Mouse (Mus musculus): ENCODE measurements around the gene Calml3. TPM values are rescaled to one million over a fixed set of nuclear protein-coding genes. Genes with fewer than 3 reads are reported as not detected.
"Not testable (repeated sequence)": the region's sequence is repeated elsewhere in the genome, so short reads cannot be mapped to it uniquely, and the experiment has no call there.

Gene Calml3
- not detected in 2 replicates for polyA plus RNA-seq (2011; ENCODE audit: insufficient read length, low read depth, missing spikeins)

- TF ChIP-seq CTCF (IDR thresholded peaks at IDR 0.05; ENCODE audit: borderline replicate concordance, insufficient read depth, low read length) (no peak), POLR2A (IDR thresholded peaks at IDR 0.05; ENCODE audit: low read depth, low read length) (no peak)
- Histone ChIP-seq H3K4me1 (ENCODE audit: control insufficient read depth, insufficient read depth, low read length) (no peaks in the 10 kb centered on the region), H3K27ac (ENCODE audit: insufficient read depth, low read length) (no peak within 1 kb of the TSS), H3K4me3 (ENCODE audit: insufficient read depth, low read length) (no peak within 1 kb of the TSS)
These were observed at the start of gene Calml3 for GRCm38 (mm10) chr13:3804186-3804585. Gene Calml3, minus strand, starts transcription at chr13:3804316.

- Histone ChIP-seq H3K4me1 (ENCODE audit: control insufficient read depth, insufficient read depth, low read length) (no peaks in the 10 kb centered on the region), H3K4me3 (ENCODE audit: insufficient read depth, low read length) (no peak overlapping the region), H3K27ac (ENCODE audit: insufficient read depth, low read length) (no peak overlapping the region)
- TF ChIP-seq CTCF (IDR thresholded peaks at IDR 0.05; ENCODE audit: borderline replicate concordance, insufficient read depth, low read length) (no peak), POLR2A (IDR thresholded peaks at IDR 0.05; ENCODE audit: low read depth, low read length) (no peak)
These were observed 46.2 kb upstream of the Calml3 start for GRCm38 (mm10) chr13:3850330-3850729.

- H3K4me1 ChIP-seq (ENCODE audit: control insufficient read depth, insufficient read depth, low read length); H3K27ac ChIP-seq (ENCODE audit: insufficient read depth, low read length); H3K4me3 ChIP-seq (ENCODE audit: insufficient read depth, low read length): not testable (repeated sequence)
These were observed 36.5 kb upstream of the Calml3 start for GRCm38 (mm10) chr13:3840662-3841061.

DNA sequence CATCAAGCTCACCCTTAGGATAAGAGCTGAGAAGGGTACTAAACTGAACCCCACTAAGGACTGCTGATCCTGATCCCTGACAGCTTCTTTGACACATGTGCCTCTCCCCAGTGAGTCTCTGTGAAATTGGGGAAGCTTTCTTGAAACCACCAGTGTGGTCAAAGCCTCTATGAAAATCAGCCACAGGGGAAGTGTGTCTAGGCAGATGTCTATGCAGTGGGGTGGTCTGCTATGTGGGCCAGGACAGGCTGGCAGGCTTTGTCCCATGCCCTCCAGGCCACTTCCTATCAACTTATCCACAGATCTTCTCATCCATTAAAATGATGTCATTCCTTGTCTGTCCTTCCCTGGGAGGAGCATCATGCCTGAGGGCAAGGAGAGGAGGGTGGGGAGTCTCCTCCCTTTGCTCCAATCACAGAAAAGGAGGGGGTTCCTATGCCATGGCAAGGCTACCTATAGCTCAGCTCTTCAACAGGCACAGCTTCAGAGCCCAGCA is 33.2 kb upstream of the Calml3 start, which contains the start of gene Calm4:
TSS of gene Calm4 (plus strand) at position 446 of the 496 bp plus-strand sequence.
- H3K4me1 ChIP-seq (ENCODE audit: control insufficient read depth, insufficient read depth, low read length); H3K27ac ChIP-seq (ENCODE audit: insufficient read depth, low read length): not testable (repeated sequence)

DNA sequence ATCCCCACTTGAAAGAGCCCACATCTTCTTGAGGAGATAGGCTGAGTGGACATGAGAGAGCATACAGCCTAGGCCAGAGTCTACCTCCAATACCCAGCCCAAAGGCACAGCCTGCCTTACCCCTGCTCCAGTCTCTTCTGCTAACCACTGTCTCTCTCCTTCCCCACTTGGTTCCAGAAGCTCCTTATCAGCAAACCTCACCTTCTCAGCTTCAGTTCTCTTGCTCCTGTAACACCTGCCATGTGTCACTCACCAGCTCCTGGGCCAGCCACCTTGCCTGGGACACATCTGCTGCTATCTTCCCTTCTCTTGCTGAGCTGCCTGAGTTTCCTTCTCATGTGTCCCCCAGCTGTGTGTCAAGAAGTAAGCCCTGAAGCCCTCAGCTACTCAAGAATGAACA is 29.5 kb upstream of the Calml3 start:
- not testable (repeated sequence) for H3K27ac ChIP-seq (ENCODE audit: insufficient read depth, low read length); H3K4me3 ChIP-seq (ENCODE audit: insufficient read depth, low read length); H3K4me1 ChIP-seq (ENCODE audit: control insufficient read depth, insufficient read depth, low read length)

More for the DNA sequence above, 33.2 kb upstream of the Calml3 start, which contains the start of gene Calm4:
- not testable (repeated sequence) for H3K4me3 ChIP-seq (ENCODE audit: insufficient read depth, low read length)

GRCm38 (mm10) chr13:3832450-3832849 is 28.3 kb upstream of the Calml3 start:
- Histone ChIP-seq H3K4me1 (ENCODE audit: control insufficient read depth, insufficient read depth, low read length) (no peaks in the 10 kb centered on the region), H3K4me3 (ENCODE audit: insufficient read depth, low read length) (no peak overlapping the region), H3K27ac (ENCODE audit: insufficient read depth, low read length) (no peak overlapping the region)
- TF ChIP-seq POLR2A (IDR thresholded peaks at IDR 0.05; ENCODE audit: low read depth, low read length) (no peak), CTCF (IDR thresholded peaks at IDR 0.05; ENCODE audit: borderline replicate concordance, insufficient read depth, low read length) (no peak)

GRCm38 (mm10) chr13:3831994-3832393 is 27.9 kb upstream of the Calml3 start:
- no peak for TF ChIP-seq CTCF (IDR thresholded peaks at IDR 0.05; ENCODE audit: borderline replicate concordance, insufficient read depth, low read length)
- Histone ChIP-seq H3K4me1 (ENCODE audit: control insufficient read depth, insufficient read depth, low read length) (no peaks in the 10 kb centered on the region), H3K4me3 (ENCODE audit: insufficient read depth, low read length) (no peak overlapping the region), H3K27ac (ENCODE audit: insufficient read depth, low read length) (no peak overlapping the region)

DNA sequence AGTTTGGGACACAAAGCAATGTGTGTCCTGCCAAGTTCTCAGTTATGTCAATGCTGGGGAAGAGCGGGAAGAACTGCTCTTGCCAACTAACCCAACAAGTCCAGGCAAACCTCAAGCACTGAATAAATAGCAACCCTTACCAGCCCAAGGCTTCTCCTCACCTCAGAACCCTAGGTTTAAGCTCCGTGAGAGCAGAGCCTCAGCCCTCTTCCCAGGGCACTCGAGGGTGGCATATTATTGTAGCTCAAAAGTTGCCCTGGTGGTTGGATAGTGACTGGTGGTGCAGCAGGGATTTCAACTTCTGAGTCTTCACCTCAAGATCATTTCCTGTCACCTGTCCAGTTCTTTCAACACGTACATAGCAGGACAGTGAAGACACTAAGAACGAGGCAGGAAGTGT is 27.4 kb upstream of the Calml3 start:
- Histone ChIP-seq H3K27ac (ENCODE audit: insufficient read depth, low read length) (no peak overlapping the region), H3K4me3 (ENCODE audit: insufficient read depth, low read length) (no peak overlapping the region), H3K4me1 (ENCODE audit: control insufficient read depth, insufficient read depth, low read length) (no peaks in the 10 kb centered on the region)
- no peak for TF ChIP-seq POLR2A (IDR thresholded peaks at IDR 0.05; ENCODE audit: low read depth, low read length)
- no peak for TF ChIP-seq CTCF (IDR thresholded peaks at IDR 0.05; ENCODE audit: borderline replicate concordance, insufficient read depth, low read length)

GRCm38 (mm10) chr13:3825726-3826125 is 21.6 kb upstream of the Calml3 start:
- TF ChIP-seq CTCF (IDR thresholded peaks at IDR 0.05; ENCODE audit: borderline replicate concordance, insufficient read depth, low read length) = no peak
- TF ChIP-seq POLR2A (IDR thresholded peaks at IDR 0.05; ENCODE audit: low read depth, low read length) = no peak
- no peak overlapping the region for H3K27ac ChIP-seq (ENCODE audit: insufficient read depth, low read length)
- H3K4me1 ChIP-seq (ENCODE audit: control insufficient read depth, insufficient read depth, low read length) = no peaks in the 10 kb centered on the region
- no peak overlapping the region for H3K4me3 ChIP-seq (ENCODE audit: insufficient read depth, low read length)

DNA sequence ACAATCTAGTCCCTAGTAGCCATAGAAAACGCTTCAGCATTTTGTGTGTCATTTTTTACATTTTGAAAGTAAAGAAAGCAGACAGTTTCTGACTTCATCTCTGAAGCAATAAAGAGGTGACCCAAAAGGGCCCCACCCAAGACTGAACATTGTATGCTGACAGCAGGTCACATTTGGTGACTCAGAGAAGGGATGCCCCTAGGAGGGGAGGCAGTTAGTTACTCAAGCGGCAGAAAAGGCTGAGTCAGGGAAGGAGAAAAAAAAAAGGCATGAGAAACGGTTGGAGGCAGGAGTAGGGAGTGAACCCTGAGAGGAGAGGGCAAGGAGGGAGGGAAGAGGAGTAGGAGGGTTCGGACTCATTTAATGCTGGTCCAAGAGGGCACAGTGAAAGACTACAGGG is 18.0 kb upstream of the Calml3 start:
- no peak for TF ChIP-seq CTCF (IDR thresholded peaks at IDR 0.05; ENCODE audit: borderline replicate concordance, insufficient read depth, low read length)
- TF ChIP-seq POLR2A (IDR thresholded peaks at IDR 0.05; ENCODE audit: low read depth, low read length) = no peak

GRCm38 (mm10) chr13:3818740-3819076 is 14.6 kb upstream of the Calml3 start:
- H3K4me3 ChIP-seq (ENCODE audit: insufficient read depth, low read length) = no peak overlapping the region
- TF ChIP-seq CTCF (IDR thresholded peaks at IDR 0.05; ENCODE audit: borderline replicate concordance, insufficient read depth, low read length) = no peak
- TF ChIP-seq POLR2A (IDR thresholded peaks at IDR 0.05; ENCODE audit: low read depth, low read length) = no peak
- H3K4me1 ChIP-seq (ENCODE audit: control insufficient read depth, insufficient read depth, low read length) = no peaks in the 10 kb centered on the region
- no peak overlapping the region for H3K27ac ChIP-seq (ENCODE audit: insufficient read depth, low read length)

More for the DNA sequence above, 18.0 kb upstream of the Calml3 start:
- H3K27ac ChIP-seq (ENCODE audit: insufficient read depth, low read length) = no peak overlapping the region
- no peaks in the 10 kb centered on the region for H3K4me1 ChIP-seq (ENCODE audit: control insufficient read depth, insufficient read depth, low read length)
- H3K4me3 ChIP-seq (ENCODE audit: insufficient read depth, low read length) = no peak overlapping the region

Measured in embryonic fibroblast, embryonic 13.5 days (primary cell).